Mouse (Mus musculus): ENCODE measurements around the gene Negr1.

Gene Negr1

DNA sequence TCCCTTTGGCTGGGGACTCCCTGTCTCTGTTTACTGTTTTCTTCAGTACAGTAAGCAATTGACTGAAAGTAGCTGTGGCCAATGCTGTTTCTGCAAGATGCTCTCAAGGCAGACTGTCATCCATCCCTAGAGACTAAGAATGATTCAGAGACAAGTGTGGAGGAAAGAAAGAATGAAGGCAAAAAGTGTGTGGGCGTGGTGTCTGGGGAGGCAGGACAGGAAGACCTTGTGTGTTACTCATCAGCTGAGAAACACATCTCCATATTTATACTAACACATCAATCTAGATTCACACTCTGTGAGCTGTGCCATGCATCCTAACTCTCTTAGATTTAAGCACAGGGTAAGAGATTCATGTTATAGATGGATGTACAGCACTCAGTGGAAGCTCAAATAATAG lies 431.2 kb downstream of the Negr1 start:
- no peak for DNase-seq (ENCODE audit: low read depth, low spot score)

DNA sequence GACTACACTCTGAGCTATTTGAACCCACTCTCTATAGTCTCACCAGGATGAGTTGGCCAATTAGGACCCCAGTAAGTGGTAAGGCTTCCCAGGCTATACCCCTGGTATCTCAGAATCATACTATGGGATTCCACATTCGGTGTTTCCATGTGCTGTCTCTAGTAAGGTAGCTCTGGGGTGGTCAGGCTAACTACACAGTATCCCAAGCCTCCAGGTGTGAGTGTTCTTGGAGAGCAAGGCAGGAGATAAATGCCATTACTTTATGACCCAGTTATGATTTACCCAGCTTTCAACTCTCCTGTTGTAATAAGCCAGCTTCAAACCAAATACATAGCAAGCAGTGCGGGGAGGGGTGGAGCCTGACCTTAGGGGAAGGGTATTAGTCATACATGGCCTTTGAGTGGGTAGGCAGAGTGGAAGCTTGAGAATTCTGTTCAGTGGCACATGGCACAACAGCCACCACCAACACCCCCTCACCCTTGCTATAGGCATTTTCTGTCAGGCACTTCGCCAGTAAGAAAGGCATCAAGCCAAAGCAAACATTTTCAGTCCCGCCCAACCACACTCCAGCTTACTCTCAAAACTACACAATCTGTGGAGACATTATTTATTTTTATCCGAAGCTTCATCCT lies 437.7 kb downstream of the Negr1 start:
- no peak for DNase-seq (ENCODE audit: low read depth, low spot score)

DNA sequence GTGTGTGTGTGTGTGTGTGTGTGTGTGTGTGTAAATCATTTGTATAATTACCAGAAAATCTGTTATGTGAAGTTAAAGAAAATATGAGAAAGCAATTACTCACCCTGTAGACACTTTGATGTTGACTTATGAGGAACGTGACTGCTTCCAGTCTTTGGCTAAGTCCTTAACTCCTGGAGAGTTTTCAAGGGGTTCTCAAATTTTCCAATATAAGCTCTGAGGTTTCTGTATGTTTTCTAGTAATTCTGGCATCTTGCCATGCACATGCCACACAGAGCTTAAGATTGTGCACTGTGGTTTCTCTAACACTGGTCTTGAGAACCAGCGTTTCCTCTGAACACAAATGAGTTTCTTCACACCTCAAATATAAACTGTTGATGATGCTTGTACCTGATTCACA lies 460.0 kb downstream of the Negr1 start:
- DNase-seq (ENCODE audit: low read depth, low spot score), result no peak

DNA sequence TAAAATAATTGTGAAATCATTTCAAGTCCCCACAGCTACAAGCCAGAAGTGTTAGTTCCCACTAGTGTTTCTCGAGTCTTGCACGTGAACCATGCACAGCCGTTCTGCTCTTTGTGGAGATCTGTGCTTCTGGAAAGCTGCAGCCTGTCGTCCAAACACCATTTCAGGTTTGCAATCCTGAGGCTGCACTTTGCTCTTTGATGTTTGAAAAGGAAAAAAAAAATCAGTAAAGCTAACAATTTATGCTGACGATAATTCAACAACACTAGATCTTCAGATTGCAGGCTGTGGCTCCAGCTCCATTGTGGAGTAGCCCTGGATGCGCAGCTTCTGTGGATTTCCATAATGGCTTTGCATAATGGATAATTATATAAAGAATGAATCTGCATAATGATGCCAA lies 463.0 kb downstream of the Negr1 start:
- DNase-seq (ENCODE audit: low read depth, low spot score), result no peak

DNA sequence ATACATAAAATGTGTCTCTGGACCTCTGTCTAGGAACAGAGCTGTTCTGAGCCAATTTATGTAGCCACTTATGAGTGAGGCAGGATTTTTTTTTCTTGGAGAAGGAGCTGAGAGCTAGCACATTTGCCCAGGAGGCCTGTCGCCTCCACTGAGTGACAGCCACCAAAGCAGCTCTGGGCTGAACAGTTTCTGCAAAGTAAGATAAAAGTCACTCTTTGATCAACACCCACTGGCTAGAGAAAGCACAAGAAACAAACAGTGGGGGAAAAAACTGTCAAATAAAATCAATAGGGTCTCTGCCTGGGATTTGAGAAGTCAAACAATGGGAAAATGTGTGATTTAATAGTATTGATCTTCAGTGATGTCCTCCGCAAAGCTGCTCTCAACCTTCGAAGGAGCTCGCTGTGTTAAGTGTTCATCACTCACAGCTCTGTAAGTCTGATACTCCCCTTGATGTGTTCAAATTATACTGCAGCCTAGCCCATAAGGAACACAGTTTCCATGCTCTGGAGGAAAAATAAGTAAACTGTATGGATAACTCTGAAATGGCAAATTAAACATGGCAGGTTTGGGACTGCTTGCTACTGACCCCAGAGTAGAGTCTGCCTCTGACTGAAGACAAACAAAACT lies 470.0 kb downstream of the Negr1 start:
- no peak for DNase-seq (ENCODE audit: low read depth, low spot score)

DNA sequence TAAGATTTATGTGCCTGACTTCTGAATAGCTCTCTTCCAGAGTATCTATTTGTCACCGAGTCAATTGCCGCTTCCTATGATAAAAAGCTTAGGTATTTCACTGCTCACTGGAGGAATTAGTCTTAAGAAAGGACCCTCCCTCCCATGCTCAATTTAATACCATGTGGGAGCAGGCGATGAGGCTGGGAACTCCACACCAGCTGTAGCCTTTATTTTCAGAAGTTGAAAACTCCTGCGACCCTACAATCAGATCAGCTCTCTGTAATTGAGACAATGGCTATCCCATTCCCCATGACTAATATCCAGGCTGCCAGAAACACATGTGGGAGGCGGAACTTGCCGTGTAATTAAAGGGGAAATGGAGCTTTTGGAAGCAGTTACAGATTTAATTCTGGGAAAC lies 474.4 kb downstream of the Negr1 start:
- no peak for DNase-seq (ENCODE audit: low read depth, low spot score)

DNA sequence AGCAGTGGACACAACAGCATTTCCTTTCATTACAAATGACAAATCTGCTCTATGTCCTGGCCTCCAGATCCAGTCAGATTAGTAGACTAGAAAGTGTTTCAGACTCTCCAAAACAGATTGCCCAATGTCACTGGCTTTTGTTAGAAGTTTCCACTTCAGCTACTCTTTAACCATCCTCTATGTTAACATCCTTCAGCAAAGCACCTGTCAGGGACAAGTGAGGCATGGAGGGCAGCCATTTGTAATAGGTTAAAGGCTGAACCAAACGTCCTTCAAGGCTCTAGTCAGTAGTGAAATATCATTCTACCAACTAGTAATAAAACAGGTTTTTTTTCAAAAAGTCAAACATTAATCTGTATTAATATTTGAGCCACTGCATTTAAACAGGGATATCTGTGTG lies 475.0 kb downstream of the Negr1 start:
- no peak for DNase-seq (ENCODE audit: low read depth, low spot score)

DNA sequence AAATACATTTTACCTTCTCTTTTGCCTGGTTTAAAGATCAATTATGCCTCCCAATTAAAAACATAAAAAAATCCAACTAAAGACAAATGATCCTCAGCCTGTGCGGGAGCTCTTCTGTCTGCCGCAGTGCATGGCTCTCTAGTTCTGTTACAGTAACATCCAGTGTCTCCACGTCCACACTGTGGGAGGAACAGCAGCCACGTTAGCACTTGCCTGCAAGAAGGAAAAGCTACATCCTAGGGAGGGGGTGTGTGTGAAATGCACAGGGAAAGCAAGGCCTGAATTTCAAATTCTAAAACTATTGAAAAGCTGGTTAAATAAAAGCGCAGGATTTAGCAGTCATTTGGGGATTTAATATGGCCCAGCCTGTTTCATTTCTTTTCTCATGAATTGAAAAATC lies 479.0 kb downstream of the Negr1 start:
- no peak for DNase-seq (ENCODE audit: low read depth, low spot score)

DNA sequence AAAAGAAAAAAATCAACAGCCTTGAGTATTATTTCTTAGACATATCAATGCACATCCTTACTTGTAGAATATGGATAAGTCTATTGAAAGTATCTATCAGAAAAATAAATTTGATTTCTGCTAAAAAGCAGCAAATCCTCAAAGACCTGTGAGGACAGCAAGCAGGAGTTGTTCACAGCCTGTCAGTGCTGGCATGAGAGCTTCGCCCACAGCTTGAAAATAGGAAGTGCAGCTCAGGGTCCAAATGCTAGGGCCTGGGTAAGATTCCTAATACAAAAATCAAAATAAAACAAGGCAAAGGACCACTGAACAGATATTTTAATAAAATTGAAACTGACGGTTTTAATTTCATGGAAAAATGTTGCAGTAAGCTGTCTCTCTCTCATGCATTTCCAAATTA lies 483.0 kb downstream of the Negr1 start:
- DNase-seq (ENCODE audit: low read depth, low spot score), result no peak

DNA sequence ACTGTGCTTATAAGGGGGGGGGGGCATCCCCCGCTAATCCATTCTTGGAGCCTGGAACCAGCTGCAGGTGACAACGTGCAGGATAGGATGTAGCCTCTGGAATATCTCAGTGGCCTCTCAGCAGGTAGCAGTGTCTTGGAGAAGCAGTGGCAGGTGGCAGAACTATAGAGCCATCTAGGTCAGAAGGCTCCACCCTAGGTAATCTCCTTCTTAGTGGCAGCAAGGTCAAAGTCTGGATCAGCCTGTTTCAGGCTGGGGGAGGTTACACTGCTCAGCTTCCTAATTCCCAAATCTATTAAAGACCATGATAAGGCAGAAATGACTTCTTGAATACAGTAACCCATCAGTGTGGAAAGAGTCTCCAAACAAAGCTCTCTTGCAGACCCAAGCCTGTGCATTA lies 502.8 kb downstream of the Negr1 start:
- DNase-seq (ENCODE audit: low read depth, low spot score), result peak; percentile 18

DNA sequence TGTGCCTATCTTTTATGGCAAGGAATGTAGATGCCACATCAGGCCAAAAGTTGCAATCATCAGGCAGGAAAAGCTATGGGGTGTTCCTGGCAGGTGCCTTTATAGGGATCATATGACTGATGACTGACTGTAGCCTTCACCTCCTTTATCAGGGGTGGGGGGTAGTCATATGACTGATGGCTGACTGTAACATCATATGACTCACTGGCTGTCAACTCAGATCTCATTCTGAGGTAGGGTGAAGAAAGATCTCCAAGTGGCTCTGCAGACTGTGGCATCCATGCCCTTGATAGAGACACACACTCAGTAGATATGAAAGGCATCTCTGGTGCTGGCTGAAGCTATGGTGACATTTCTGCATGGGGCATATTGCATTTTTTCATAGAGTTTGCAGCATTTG lies 504.7 kb downstream of the Negr1 start:
- DNase-seq (ENCODE audit: low read depth, low spot score), result no peak

DNA sequence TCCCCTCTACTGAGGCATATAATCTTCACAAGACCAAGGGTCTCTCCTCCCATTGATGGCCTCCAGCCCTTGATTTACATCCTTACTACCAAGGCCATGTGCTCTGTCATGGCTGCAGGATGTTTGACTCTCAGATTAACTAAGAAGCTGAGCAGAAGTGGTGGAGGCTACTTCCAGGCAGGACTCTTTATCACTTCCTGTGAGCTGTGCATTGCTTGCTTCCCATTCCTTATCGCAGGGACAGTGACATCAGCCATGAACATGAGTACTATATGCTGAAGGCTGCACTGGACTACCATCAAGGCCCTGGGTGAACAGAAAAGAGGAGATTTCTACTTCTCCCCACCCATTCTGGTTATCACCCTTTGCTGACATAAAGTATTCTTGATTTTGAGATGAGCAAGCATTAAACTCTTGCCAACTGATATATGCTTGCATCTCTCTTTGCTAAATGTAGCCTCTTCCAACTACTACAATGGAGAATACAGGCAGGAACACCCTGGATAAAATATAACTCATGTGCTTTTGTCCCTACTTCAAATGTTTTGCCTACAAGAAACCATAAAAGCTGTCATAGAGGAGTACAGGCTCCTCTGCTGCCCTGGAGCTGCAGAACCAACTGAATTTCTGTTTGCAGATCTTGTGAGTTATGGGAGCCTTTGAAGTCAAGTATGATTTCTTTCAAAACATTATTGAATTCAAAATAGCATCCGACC lies 517.8 kb downstream of the Negr1 start:
- DNase-seq (ENCODE audit: low read depth, low spot score), result no peak

DNA sequence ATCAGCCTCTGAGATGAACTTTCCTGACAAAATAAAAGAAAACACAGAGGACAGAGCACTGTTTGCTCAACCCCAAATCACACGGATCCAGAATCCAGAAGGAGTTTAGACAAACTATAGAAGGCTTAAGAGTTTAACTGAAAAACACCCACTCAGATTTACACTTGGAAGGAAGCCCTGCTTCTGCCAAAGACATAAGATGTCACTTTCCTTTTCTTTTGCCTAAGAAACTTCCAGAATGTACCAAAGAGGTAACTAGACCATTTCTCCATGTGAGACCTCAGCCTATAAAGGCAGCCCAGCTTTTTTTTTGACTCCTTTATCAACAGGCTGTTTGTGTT lies 518.3 kb downstream of the Negr1 start:
- DNase-seq (ENCODE audit: low read depth, low spot score), result no peak

DNA sequence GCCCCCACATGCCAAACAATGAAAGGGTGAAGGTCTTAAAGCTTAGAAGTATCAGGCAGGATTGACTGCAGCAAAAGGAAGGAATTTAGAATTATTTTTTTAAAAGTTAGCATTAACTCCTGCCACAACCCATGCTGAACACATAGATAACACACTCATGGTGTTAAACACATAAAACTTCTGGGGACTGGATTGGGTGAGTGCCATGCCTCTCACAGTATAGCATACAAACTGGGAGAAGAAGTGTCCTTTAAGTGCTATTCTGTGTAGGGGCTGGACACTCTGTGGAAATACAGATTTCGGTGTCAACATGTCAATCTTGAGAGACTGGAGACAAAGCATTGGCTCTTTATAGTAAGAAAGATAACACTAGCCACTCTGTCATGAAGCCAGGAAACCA lies 519.0 kb downstream of the Negr1 start:
- DNase-seq (ENCODE audit: low read depth, low spot score), result no peak

DNA sequence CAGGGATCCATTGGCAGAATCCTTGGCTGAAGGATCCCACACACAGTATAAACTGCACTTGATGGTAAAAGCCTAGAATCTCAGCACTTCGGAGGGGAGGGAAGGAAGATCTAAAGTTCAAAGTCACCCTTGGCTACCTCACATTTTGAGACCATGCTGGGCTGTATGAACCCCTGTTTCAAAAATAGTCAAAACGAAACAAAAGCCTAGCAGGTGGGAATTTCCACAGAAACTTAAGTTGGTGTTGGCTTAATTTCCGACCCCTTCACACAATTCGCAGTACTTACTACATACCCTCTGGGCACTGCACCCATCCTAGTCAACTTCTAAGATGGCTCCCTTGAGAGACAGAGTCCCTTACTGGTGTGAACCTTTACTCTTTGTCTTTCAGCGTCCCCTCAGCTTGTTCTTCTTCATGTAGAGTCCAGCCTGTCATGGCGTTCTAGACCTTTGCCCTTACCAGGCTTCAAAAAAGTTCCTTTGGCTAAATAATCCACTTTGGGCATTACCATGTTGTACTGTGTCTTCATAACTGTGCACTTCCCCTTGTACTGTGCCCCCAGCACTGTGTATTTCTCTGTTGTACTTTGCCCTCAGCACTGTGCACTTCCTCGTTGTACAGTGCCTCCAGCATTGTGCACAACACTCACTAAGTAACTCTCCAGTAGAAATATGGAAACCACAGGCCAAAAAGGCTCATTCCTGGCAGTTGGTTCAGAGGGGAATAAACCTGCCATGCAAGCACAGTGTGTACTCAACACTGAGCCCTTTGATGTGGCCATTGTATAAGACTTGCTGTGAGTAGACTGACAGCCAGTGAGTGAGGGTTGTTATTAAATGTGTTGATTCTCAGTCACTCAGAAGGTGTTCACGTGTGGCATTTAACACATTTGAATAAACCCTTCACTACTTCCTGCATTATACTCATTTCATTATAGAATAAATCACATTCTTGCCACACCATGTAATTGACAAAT lies 521.5 kb downstream of the Negr1 start:
- DNase-seq (ENCODE audit: low read depth, low spot score), result no peak

DNA sequence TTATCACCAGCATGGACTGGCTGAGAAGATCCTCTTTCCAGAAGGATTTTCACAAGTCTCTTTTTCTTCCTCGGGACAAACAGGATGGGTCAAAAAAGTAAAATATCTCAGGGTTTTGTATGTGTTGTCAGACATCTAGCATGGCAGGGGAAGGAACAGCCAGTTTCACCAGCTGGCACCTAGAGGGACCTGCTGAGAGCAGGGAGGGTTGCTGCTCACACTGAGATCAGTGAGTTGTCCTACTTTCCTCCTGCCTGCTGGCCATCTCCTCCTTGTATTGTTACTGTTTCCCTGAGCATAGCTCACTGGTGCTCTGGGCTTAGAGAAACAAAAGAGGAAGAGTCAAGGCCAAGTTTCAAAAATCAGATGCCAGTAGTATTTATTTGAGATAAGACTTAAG lies 523.6 kb downstream of the Negr1 start:
- DNase-seq (ENCODE audit: low read depth, low spot score), result no peak

DNA sequence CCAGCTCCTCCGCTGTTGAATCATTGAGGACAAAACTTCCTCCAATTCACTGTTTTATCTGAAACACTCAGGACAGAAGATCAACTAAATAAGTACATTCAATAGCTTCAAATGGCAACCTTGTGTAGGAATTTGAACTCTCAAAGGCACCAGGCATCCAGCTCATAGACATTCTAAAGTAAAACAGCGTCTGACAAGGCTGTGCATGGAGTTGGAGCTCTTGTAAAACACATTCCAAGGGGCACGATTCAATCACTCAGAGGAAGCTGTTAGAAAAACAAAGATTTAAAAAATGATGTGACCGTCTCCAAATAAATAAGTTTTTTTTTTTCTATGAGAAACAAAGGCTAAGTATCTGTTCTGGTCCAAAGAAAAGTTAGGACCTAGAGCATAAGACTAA lies 528.5 kb downstream of the Negr1 start:
- DNase-seq (ENCODE audit: low read depth, low spot score), result no peak

DNA sequence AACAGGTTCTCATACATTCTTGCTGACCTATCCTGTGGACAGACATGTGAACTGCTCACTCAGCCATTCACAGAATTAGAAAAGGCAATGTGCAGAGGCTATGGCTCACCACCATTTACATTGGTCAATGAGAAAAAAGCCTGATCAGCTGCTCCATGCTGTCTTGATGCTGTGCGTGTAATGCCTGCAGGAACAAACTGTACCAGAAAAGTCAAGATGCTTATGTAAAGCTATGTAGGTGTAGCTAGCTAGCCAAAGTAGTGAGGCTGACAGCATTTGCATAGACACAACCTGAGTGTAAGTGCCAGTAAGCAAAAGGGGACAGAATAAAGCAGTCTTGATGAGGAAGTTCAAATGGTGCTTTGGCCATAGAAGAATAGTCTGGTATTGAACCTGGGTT lies 534.7 kb downstream of the Negr1 start:
- no peak for DNase-seq (ENCODE audit: low read depth, low spot score)

DNA sequence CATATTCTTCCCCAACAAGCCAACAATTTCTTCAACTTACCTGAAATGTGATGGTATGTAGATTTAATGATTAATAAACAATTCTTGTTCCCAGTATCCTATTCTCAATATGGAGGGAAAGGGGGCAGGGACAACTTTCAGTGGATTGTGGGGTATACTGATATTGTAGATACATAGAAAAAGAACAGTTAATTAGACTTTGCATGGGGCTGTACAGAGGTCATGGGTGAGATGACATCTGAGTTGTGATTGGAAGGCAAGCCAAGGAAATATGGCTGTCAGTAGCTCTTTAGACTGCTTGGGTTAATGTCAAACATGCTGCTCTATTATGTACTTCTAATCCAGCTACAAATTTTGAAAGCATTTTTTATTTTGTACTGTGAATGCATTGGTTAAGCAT lies 535.9 kb downstream of the Negr1 start:
- no peak for DNase-seq (ENCODE audit: low read depth, low spot score)

DNA sequence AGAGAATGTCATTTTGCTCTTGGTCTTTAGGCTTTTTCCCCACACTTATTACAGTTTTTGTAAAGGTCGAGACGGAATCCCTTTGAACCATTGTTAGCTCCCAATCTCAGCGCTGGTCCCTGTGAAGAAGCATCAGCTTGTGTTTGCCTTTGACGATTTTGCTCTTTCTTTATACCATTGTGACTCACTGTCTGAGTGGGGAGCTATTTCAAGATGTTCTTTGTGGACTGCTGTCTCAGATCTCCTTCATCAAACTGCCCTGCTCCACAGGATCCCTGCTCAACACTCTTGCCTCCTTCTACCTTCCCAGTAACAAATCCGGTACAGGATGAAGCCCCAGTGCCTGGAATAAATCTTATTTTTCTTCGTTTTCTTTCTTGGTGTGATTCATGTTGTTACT lies 536.8 kb downstream of the Negr1 start:
- no peak for DNase-seq (ENCODE audit: low read depth, low spot score)

DNA sequence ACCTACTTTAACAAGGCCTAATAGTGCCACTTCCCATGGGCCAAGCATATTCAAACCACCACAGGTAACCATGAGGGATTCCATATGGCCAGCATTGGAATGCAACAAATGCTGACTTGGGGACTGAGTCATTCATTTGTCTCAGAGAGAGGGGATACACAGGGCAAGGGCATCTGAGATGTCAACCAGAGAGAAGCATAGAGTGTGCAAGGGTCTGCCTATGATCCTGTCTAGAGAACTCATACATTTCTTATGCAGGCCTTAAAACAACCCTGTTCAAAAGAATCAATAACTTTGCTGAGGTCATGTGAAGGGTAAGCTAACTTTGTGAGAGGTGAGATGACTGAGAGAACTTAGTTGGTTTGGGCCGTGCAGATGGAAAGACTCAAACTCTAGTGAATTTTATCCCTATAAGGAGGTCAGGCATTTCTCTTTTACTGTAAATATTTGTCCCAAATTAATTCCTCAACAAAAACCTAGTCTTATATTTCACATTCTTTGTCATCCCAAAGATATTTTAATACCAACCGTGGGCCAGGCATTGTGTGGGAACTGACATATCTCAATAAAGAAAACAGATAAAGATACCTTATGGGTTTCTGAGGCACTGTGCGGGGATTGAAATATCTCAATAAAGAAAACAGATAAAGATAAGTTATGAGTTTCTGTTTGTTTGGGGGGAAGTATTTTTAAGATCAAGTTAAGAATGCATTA lies 543.4 kb downstream of the Negr1 start:
- DNase-seq (ENCODE audit: low read depth, low spot score), result no peak

Data from ES-CJ7 (cell line).